Mouse (Mus musculus) T-helper 1 cell (primary cell): Measurements from ENCODE around the gene Serp2.

Experiments used
- in situ Hi-C: fragments of 300-600 bp; cut with MboI, MseI; formaldehyde crosslinking; loops from one replicate; pipeline ENCODE4 v1.15.1; 2025; ENCODE audit warnings: high pct_unique_total_duplicates

Serp2 gene

DNA sequence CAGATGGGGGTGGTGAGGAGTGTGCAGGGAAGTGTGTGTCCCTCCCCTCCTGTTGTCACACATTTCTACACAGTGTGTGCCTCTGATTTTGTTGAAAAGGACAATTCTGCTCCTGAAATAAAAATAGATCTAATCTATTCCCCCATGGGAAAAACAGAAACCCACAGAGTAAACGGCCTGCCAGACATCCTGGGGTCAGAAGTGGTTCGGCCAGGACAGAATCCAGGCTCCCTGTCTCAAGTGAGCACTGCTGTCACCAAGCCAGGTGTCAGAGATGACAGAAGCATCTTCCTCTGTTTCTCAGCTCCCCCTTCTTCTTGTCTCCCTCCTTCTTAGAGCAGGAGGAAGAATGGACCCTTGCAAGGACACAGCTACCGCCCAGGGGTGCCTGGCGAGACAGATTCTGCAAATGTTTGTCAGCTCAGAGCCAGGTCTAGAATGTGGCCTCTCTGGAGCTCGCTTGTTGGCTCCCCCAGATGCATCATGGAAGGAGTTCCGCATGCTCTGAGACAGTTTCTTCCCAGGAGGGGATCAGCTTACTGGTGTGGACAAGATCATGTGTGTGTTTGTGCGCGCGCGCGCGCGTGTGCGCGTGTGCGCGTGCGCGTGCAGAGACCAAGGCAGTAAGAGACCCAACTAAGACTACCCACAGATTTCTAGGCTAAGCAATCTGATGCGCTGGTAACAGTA, 29.5 kb downstream of the Serp2 start:
- in situ Hi-C loops: no loop called here

- in situ Hi-C loops: no loop called here
Observed at GRCm38 (mm10) chr14:76526467-76526866, 30.2 kb downstream of the Serp2 start.

DNA sequence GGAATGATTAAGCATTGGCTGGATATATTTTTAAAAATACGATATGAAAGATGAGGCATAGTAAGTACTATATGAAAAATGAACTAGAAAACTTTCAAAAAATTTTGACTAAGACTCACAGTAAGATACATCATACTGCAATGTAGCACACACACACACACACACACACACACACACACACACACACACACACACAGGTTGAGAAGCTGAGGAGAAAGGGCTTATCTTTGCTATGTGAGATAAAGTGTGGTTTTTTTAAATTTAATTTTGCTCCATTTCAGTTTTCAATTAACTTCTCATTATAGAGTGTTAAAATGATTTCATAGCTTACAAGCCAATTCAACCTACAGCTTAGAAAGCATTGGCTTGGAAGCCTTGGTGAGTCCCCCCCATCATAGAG, 33.3 kb downstream of the Serp2 start:
- in situ Hi-C loops: no loop called here

DNA sequence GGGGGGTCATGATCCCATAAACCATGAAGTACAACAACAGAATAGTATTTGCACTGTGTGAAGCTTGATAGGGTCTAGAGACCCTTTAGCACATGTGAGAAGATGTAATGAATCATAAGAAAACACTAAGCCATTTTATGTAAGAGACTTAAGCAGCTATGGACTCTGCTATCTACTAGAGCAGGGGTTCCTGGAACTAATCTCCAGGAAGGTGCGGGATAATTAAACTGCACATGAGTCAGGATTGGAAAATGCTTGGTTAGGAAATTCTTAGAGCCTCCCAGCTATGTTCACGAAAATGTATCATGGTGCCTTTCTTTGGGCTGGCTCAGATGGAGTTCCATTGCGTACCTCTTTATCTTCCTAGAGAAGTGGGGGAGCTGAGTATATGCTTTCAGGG, 35.4 kb downstream of the Serp2 start:
- in situ Hi-C loops: no loop called here

- in situ Hi-C loops: no loop called here
Observed at GRCm38 (mm10) chr14:76520606-76521005, 36.1 kb downstream of the Serp2 start.

GRCm38 (mm10) chr14:76518217-76518616, 38.5 kb downstream of the Serp2 start:
- in situ Hi-C loops: no loop called here

- in situ Hi-C loops: no loop called here
Observed at GRCm38 (mm10) chr14:76515620-76516019, 41.1 kb downstream of the Serp2 start.

DNA sequence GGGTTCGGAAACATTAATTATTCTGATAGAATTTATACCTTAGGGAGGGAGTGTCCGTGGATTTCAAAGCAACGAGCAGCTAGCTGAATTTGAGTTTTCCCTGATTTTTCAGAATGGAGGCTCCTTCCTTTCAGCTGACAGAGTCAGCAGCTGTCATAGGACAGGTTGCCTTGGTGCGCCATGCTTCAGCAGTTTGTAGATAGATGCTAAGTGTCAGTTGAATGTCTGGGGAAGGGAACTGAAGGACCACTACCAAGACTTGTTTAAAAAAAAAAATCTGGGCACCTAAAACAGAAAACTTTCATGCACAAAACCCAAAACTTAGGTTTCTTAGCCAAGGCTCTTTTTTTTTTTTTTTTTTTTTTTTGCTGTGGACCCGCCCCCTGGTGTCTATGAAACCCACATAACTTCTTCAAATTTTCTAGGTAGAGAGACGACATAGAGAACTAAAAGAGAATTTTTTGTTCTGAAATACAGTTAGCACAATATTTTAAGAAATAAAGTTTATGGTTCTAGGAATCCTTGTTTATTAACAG, 42.6 kb downstream of the Serp2 start:
- in situ Hi-C loops: no loop called here

- in situ Hi-C loops: no loop called here
Observed at GRCm38 (mm10) chr14:76513395-76514049, 43.2 kb downstream of the Serp2 start.

- in situ Hi-C loops: no loop called here
Observed at GRCm38 (mm10) chr14:76511971-76512370, 44.7 kb downstream of the Serp2 start.

DNA sequence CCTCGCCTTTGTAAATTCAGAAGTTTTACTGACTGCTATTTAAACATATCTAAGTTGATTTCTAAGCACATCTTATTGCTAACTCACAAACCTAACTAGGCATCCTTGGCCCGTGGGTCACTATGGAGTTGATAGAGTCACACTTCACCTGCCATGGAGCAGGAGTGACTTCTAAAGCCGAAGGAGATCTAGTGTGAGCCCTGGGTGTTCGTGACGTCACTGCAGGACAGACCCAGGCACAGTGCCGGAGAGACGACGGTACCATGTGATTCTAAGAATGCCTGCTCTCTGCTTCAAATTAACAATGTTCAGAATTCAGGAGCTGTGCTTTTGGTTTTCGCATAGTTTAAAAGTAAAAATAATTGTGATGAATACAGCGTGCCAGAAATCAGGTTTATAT, 48.0 kb downstream of the Serp2 start:
- in situ Hi-C loops: loop anchor here (5.0 kb wide), 2 partner anchors 259 to 364 kb away; no protein-coding TSS in a partner anchor

- in situ Hi-C loops: loop anchor here (5.0 kb wide), 2 partner anchors 259 to 364 kb away; no protein-coding TSS in a partner anchor
Observed at GRCm38 (mm10) chr14:76507804-76508500, 48.7 kb downstream of the Serp2 start.

DNA sequence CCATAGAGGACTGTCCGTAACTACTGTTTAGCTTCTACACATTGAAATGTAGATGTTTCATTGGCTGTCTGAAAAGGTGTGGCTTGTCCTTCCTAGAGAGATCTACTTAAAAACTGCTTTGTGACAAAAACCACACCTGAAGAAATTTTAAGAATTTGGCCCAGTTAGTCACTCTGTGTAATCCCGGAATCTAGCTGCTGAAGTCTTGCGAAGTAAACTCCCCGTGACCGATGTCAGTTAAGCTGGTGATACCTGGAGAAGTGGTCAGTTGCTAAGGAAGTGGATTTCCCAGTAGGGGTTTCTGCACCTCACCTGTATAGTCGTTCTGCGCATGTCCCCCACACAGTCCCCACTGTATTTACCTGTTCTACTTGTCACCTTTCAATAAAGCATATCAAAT, 49.3 kb downstream of the Serp2 start:
- in situ Hi-C loops: loop anchor here (5.0 kb wide), 2 partner anchors 260 to 365 kb away; no protein-coding TSS in a partner anchor

DNA sequence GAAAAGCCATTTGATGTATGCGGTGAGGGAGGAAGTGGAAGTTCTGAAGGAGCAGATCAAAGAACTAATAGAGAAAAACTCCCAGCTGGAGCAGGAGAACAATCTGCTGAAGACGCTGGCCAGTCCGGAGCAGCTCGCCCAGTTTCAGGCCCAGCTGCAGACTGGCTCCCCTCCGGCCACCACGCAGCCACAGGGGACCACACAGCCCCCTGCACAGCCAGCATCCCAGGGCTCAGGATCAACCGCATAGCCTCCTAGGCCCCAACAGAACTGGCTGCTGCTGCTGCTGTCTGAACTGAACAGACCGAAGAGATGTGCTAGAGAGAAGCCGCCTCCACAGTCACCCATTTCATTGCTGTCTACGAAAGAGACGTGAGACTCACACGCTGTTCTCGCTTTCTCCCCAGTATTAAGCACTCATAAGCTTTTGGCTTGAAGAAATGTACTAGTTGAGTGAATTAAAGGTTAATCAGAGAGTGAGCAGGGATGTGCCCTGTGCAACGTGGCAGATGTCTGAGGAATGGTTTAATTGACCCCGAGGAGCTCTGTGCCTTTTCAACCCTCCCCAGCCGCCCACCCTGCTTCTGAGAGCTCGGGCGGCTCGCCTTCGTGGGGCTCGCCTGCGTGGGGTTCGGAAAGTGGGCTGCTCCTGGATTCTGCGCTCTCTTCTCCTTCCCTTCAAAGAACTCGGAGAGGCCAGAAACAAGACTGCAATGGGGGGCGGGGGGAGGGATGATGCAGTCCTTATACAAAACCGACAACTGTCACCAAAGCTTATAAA, 50.1 kb downstream of the Serp2 start:
- in situ Hi-C loops: loop anchor here (5.0 kb wide), 2 partner anchors 261 to 366 kb away; no protein-coding TSS in a partner anchor

GRCm38 (mm10) chr14:76505439-76506220, 51.1 kb downstream of the Serp2 start:
- in situ Hi-C loops: loop anchor here (5.0 kb wide), 2 partner anchors 262 to 367 kb away; no protein-coding TSS in a partner anchor

DNA sequence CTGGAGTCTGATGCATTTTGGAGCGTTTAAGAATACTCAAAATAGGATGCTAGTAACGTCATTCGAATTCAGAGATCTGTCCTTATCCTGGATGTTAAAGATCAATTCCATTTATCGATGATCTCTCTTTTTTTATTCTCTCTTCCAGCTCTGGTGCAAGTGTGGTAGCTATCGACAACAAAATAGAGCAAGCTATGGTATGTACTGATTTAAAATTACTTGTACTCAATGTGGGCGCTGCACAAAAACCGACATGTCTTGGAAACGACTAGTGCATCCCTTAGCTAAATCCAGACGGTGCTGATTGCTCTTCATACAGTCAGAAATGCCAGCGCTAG, 51.6 kb downstream of the Serp2 start:
- in situ Hi-C loops: loop anchor here (5.0 kb wide), 2 partner anchors 262 to 367 kb away; no protein-coding TSS in a partner anchor

DNA sequence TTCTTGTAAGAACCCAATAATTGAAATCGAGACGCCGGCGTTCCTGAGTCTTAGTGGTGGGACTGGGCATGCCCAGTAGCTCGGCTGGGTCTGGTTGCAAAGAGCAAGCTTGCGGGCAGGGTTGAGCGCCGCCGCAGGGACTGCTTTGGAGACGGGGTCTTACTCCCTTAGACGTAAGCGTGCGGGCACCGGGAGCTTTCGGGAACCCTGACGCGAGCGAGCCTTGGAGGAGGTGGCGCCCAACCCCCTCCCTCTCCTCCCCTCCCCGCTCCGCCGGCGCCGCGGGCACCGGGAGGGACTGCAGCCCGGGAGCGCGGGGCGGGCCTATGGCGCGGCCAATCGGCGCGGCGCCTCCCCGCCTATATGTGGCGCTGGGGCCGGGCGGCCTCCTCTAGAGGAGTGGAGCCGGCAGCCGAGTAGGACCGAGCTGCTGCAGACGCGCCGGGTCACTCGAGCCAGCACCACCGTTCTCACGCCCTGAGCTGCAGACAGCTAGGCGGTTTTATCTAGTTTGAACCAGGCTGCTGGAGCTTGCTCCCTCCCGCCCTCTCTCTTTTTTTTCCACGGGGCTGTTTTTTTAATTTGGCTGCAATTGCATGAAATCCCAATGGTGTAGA, 52.5 kb downstream of the Serp2 start:
- in situ Hi-C loops: no loop called here

DNA sequence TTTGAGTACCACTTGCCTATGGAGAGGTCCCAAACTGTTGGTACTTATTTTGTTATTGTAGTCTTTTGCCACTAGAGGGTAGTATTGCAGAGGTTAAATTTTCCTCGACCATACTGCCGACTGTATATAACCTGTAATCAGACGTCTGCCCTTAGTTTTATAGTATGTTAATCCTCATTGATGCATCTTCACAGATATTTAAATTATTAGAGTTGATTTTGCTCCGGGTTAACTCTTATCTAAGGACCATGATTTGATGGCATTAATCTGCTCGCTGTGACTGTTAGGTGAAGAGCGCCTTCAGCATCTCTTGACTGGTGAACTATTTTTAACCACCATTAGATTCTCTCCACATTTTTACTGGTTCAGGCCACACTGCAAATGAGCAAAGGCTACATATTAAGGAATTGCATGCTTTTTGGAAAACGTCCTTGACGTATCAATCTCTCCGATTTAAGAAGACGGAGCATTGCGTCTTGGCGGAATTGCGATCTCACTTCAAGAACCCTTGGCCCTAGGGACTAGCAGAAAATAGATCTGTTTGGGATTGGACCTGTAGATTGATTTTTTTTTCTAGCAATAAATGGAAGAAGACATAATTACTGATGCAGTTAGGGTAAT, 53.3 kb downstream of the Serp2 start:
- in situ Hi-C loops: no loop called here

DNA sequence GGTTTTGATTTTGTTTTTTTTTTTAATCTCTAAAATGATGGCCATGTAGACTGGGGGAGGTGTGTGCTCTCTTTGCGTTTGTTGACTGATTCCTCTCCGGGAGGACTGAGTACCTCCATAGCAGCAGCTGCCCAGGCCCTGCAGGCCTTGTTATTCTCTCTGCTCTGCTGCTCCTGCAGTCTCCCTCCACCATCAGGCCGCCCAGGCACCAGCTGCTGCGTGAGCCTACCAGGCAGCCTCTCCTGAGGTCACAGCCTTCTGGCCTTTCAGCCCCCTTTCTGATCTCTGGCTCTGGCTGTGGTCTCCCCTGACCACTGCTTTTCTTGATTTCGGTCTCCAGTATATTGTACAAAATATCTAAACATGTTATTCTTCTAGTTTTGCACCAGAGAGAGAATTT, 56.7 kb downstream of the Serp2 start:
- in situ Hi-C loops: no loop called here

DNA sequence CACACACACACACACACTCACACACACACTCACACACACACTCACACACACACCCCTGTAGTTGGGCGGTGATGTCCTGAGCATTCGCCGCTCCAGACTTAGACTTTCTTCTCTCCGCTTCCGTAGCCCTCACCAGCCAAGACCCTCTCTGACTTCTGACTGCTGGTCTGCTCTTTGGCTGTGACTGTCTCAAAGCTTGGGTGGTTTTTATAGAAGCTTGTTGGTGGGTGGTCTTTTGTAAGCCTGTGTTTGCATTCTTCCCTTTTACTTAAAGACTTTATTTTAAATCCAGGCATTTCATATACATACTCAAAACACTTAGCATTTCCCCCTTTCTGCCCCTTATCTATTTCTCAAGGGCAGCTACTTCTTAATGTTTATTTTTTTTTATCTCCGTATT, 57.2 kb downstream of the Serp2 start:
- in situ Hi-C loops: no loop called here
